Mouse (Mus musculus): ENCODE data around the gene Fam3c. TPM values are rescaled to one million over a fixed set of nuclear protein-coding genes. Genes with fewer than 3 reads are reported as not detected.

Gene Fam3c
- polyA plus RNA-seq, 1 experiment from 2014 or later, result 59.1 TPM

DNA sequence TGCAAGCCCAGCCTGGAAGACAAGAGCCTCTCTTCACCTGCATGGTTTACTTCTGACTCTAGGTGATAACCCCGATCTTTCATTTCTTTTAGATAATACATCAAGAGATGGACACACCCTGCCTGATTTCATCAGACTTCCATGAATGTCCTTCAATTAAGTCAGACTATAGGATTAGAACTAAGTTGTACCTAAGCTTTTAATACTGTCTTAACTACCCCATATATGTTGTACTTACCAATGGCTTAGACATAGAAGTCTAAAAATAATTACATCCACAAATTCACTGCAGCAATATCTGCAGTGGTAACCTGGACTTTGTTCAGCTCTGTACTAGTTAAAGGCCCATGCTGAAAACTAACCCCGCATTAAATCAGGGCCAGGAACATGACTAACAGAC is 23.5 kb downstream of the Fam3c start:
- Histone ChIP-seq H3K4me2 (replicated peaks) (no peak overlapping the region), H3K27me3 (no peaks in the 10 kb centered on the region), H3K4me3 (replicated peaks) (no peak overlapping the region), H3K9ac (no peak overlapping the region), H3K36me3 (peaks cover 2% of the 10 kb centered on the region; the same call in 1 of the 2 replicates), H3K9me3 (replicated peaks) (no peaks in the 10 kb centered on the region), H3K27ac (replicated peaks) (no peak overlapping the region), H3K4me1 (no peaks in the 10 kb centered on the region)
- no peak for ATAC-seq (ENCODE audit: insufficient number of reproducible peaks, low FRiP score, low TSS enrichment, low read depth)
- WGBS, result 76% methylated on average over 2 of the region's 2 CpGs

DNA sequence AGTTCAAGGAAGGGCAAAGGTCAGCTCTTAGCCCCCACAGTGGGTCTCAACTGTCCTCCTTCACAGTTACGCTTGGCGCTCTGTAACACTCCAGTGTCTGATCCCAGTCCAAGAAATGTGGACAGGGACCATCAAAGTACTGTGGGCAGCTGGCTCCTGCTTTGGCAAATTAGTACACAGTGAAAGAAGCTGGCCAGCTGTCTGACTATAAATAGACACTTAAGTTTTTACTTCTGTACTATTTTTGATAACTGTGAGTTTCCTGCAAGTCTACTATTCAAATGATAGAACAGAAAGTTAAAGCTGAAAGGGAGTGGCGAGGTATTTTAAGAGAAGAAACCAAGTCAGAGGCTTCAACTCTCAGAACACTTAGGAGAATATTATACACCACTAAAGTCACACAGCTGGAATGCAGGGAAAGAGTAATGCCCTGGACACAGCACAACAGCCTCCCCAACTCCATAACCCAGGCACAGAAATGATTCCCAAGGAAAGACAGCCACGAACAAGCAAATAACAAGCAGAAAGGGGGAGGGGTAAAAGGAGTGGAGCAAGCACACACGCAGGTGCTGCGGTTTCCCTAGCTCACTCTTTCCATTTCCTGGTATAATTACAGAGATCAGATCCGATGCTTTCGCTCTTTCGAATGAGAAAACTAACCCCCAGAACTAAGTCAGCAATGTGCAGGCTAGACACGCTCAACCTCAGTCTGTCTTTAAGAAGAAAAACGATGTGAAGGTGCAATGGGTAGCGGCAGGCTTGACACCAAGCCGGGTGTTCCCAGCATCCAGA is 25.7 kb downstream of the Fam3c start:
- Histone ChIP-seq H3K4me3 (replicated peaks) (no peak overlapping the region), H3K9ac (no peak overlapping the region), H3K27ac (replicated peaks) (no peak overlapping the region; the same call in 1 of the 2 replicates), H3K4me2 (replicated peaks) (no peak overlapping the region), H3K36me3 (no peaks in the 10 kb centered on the region; the same call in 1 of the 2 replicates), H3K9me3 (replicated peaks) (no peaks in the 10 kb centered on the region), H3K4me1 (no peaks in the 10 kb centered on the region), H3K27me3 (no peaks in the 10 kb centered on the region)
- WGBS, result 83% methylated on average over 13 of the region's 13 CpGs
- no peak for ATAC-seq (ENCODE audit: insufficient number of reproducible peaks, low FRiP score, low TSS enrichment, low read depth)

DNA sequence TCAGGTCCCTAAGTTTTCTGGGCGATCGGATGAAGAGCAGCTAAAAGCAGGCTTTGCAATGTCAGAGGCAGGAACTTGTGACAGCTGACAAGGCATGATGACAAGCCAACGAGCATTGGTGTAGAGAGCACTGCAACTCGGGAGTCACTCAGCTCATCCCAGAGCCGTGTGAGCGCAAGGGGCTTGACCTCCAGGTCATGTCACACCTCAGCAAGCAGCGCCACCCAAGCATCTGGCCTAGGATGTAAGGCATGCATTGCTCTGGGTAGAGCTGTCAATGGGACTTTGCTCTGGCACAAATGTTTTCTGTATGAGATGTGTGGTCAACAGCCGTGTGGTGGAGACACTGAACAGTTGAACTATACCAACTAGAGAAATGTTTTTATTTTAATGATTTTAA is 28.1 kb downstream of the Fam3c start:
- ATAC-seq (ENCODE audit: insufficient number of reproducible peaks, low FRiP score, low TSS enrichment, low read depth), result no peak
- Histone ChIP-seq H3K4me3 (replicated peaks) (no peak overlapping the region), H3K4me1 (no peaks in the 10 kb centered on the region), H3K4me2 (replicated peaks) (no peak overlapping the region), H3K27me3 (no peaks in the 10 kb centered on the region), H3K9ac (no peak overlapping the region), H3K36me3 (no peaks in the 10 kb centered on the region; the same call in 1 of the 2 replicates), H3K9me3 (replicated peaks) (no peaks in the 10 kb centered on the region), H3K27ac (replicated peaks) (no peak overlapping the region)
- 74% methylated on average over 8 of the region's 8 CpGs for WGBS

DNA sequence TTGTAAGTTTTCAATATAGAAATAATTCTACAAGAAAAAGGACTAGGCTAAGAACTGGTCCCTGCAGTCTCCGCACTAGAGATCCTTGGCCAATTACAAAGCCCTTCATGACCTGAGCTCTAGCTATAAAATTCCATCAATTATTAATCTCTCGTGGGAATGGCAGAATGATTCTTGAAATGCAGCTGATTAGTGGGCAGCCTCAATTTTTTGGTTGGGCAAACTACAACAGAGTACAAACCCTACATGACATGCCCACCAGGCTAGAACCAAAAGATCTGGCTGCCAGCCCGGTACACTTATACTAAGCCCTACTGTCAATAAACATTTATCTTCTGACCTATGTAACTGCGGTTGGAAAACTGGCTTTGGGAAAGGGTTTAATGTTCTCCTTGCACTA is 29.0 kb downstream of the Fam3c start:
- 55% methylated on average over 4 of the region's 4 CpGs for WGBS
- Histone ChIP-seq H3K9ac (no peak overlapping the region), H3K9me3 (replicated peaks) (no peaks in the 10 kb centered on the region), H3K4me1 (no peaks in the 10 kb centered on the region), H3K27me3 (no peaks in the 10 kb centered on the region), H3K36me3 (peaks cover 4% of the 10 kb centered on the region), H3K27ac (replicated peaks) (no peak overlapping the region), H3K4me3 (replicated peaks) (no peak overlapping the region), H3K4me2 (replicated peaks) (no peak overlapping the region)
- no peak for ATAC-seq (ENCODE audit: insufficient number of reproducible peaks, low FRiP score, low TSS enrichment, low read depth)

DNA sequence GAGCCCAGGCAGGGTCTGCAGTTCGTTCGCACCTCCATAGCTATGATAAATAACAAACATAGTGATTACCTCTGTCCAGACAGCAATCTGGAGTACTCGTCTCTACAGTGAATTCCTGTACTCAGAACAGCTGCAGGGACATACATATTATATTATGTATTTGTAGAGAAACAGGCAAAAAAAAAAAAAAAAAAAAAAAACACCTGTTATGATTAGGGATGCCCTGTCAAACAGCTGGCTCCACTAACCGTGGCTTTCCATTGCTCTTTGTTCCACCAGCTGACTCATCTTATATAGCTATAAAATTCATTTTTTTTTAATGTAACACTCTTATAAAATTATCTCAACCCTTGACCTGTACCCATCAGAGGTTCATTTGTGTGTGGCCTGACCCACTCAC is 29.8 kb downstream of the Fam3c start:
- Histone ChIP-seq H3K9ac (no peak overlapping the region), H3K27me3 (no peaks in the 10 kb centered on the region), H3K4me3 (replicated peaks) (no peak overlapping the region), H3K36me3 (peaks cover 4% of the 10 kb centered on the region), H3K4me2 (replicated peaks) (no peak overlapping the region), H3K4me1 (no peaks in the 10 kb centered on the region), H3K9me3 (replicated peaks) (no peaks in the 10 kb centered on the region), H3K27ac (replicated peaks) (no peak overlapping the region)
- no peak; the same call in 1 of the 2 replicates for ATAC-seq (ENCODE audit: insufficient number of reproducible peaks, low FRiP score, low TSS enrichment, low read depth)
- 64% methylated on average over 4 of the region's 4 CpGs for WGBS

DNA sequence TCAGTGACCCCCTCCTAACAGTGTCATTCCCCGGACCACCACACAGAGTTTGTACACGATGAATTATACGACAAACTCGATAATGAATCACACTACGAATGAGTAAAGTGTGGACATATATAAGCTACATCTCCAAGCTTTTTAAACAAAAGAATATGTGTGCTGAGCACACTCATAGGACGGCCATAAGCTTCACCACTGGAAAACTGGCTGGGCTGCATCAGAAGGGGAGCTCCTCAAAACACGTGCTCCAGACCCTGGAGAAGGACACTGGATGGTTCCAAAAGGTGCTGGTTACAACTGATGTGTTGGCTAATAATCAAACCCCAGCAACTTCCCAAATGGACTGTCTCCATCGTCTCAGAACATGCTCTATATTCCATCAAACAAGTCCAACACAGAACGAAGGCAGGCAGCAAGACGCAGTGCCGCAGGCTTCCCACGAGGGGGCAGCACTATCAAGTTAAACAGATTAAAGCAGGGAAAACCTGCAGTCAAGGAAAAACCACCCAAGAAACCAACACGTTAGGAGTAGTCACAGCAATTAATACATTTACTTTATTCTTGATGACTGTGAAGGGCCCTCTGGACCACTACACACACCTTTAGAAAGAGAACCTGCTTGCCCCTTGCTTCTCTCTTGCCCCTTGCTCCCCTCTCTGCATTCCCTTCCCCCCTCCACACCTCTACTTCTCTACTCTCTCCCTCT is 30.5 kb downstream of the Fam3c start:
- Histone ChIP-seq H3K4me3 (replicated peaks) (no peak overlapping the region), H3K27me3 (no peaks in the 10 kb centered on the region), H3K9ac (no peak overlapping the region), H3K9me3 (replicated peaks) (no peaks in the 10 kb centered on the region), H3K36me3 (peaks cover 4% of the 10 kb centered on the region), H3K4me2 (replicated peaks) (no peak overlapping the region), H3K27ac (replicated peaks) (no peak overlapping the region), H3K4me1 (no peaks in the 10 kb centered on the region)
- WGBS, result 57% methylated on average over 13 of the region's 13 CpGs
- 0 out of 2 replicates have a peak, but pooled peaks have one; percentile 51 for ATAC-seq (ENCODE audit: insufficient number of reproducible peaks, low FRiP score, low TSS enrichment, low read depth)

DNA sequence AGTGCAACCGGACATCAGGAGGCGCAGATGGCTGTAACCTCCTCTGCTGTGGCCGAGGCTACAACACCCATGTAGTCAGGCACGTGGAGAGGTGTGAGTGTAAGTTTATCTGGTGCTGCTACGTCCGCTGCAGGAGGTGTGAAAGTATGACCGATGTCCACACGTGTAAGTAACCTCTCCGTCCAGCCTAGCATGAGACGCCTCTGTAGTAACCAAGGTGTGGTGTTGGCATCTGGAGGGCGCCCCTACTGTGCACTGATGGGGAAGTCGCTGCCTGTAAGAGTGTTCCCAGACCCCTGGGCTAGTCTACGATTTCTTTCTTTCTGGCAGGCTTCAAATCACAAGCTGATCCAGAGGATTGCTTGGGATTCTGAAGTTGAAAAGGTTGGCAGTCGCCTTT is 58.0 kb downstream of the Fam3c start:
- Histone ChIP-seq H3K27ac (replicated peaks) (no peak overlapping the region), H3K9me3 (replicated peaks) (no peaks in the 10 kb centered on the region), H3K4me2 (replicated peaks) (no peak overlapping the region), H3K27me3 (no peaks in the 10 kb centered on the region), H3K36me3 (no peaks in the 10 kb centered on the region; the same call in 1 of the 2 replicates), H3K9ac (no peak overlapping the region), H3K4me1 (no peaks in the 10 kb centered on the region; the same call in 1 of the 2 replicates), H3K4me3 (replicated peaks) (no peak overlapping the region)
- 63% methylated on average over 14 of the region's 14 CpGs for WGBS
- ATAC-seq (ENCODE audit: insufficient number of reproducible peaks, low FRiP score, low TSS enrichment, low read depth), result no peak

DNA sequence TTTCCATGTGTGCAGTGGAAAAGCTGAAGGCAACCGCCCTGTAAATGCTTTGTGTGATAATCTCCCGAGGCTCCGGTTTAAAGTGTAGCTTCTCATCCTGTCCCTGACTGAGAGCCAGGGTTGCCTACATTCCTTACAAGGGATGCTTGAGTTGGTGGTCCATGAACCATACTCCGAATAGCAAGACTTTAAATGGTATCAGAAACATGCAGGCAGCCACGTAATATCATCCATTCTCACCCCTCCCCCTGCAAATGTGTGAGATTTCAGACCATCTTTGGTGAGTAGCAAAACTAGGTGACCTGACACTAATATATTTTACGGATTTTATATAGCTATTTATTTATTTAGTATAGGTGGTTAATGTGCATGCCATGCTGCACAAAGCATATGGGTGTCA is 59.0 kb downstream of the Fam3c start:
- H3K4me2 ChIP-seq (replicated peaks), result no peak overlapping the region
- H3K27ac ChIP-seq (replicated peaks), result no peak overlapping the region
- H3K36me3 ChIP-seq, result no peaks in the 10 kb centered on the region
- H3K9me3 ChIP-seq (replicated peaks), result no peaks in the 10 kb centered on the region
- ATAC-seq (ENCODE audit: insufficient number of reproducible peaks, low FRiP score, low TSS enrichment, low read depth), result no peak
- H3K4me1 ChIP-seq, result no peaks in the 10 kb centered on the region; the same call in 1 of the 2 replicates
- H3K27me3 ChIP-seq, result no peaks in the 10 kb centered on the region
- H3K9ac ChIP-seq, result no peak overlapping the region
- H3K4me3 ChIP-seq (replicated peaks), result no peak overlapping the region
- WGBS, result 66% methylated on average over 6 of the region's 6 CpGs

DNA sequence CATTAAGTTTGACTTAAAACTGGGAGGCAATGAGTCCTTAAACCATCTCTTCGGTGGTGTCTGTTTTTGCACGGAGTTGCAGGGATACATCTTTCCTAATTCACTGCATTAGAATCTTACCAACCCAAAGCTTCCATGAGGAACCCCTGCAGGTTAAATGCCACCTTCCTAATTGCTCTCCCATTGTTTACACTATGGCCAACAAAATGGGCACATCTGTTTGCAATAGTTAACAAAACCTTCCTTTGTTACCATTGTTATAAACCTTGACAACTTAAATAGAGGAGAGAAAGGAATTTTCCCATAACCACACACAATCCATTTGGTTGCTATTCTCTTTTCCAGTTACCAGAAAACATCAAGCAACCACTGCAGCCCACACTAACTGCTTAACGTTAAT is 62.1 kb downstream of the Fam3c start:
- WGBS, result 40% methylated on average over 3 of the region's 3 CpGs
- no peak overlapping the region for H3K27ac ChIP-seq (replicated peaks)
- no peaks in the 10 kb centered on the region for H3K36me3 ChIP-seq

DNA sequence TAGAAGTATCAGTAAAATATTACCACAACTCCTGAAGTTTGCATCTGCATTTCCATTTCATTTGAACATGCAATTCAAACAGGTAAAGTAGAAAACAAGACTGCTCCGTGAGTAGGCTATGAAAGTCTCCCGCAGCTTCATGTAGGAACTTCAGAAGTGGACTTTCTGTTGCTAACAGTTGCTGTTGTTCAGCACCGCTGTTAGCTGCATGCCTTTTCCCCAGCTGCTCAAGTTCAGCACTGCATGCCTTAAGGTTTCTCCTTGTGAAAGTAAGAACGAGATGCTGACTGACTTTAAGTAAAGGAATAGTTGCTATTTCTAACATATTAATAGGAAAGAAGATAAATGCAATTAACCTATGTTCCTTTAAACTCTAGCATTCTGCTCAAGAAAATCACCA is 64.0 kb downstream of the Fam3c start:
- Histone ChIP-seq H3K27me3 (peaks cover 27% of the 10 kb centered on the region), H3K27ac (replicated peaks) (no peak overlapping the region), H3K4me3 (replicated peaks) (no peak overlapping the region), H3K4me1 (peaks cover 23% of the 10 kb centered on the region), H3K9ac (no peak overlapping the region), H3K9me3 (replicated peaks) (no peaks in the 10 kb centered on the region), H3K4me2 (replicated peaks) (no peak overlapping the region), H3K36me3 (no peaks in the 10 kb centered on the region)
- ATAC-seq (ENCODE audit: insufficient number of reproducible peaks, low FRiP score, low TSS enrichment, low read depth), result no peak
- WGBS, result 35% methylated on average over 4 of the region's 4 CpGs

More for the DNA sequence above, 62.1 kb downstream of the Fam3c start:
- Histone ChIP-seq H3K9ac (no peak overlapping the region), H3K4me1 (peaks cover 9% of the 10 kb centered on the region), H3K4me3 (replicated peaks) (no peak overlapping the region), H3K4me2 (replicated peaks) (no peak overlapping the region), H3K27me3 (peaks cover 9% of the 10 kb centered on the region), H3K9me3 (replicated peaks) (no peaks in the 10 kb centered on the region)
- no peak for ATAC-seq (ENCODE audit: insufficient number of reproducible peaks, low FRiP score, low TSS enrichment, low read depth)

DNA sequence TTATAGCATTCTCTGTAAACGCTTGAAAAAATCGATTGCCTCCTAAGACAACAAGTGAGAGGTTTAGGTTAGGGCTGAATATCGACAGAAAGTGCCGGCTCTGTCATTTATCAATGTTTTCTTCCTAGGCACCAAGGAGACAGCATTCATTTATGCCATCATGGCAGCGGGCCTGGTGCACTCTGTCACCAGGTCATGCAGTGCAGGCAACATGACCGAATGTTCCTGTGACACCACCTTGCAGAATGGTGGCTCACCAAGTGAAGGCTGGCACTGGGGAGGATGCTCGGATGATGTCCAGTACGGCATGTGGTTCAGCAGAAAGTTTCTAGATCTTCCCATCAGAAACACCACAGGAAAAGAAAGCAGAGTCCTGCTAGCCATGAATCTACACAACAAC is 65.3 kb downstream of the Fam3c start:
- ATAC-seq (ENCODE audit: insufficient number of reproducible peaks, low FRiP score, low TSS enrichment, low read depth), result no peak
- no peak overlapping the region for H3K4me2 ChIP-seq (replicated peaks)
- H3K4me1 ChIP-seq, result peaks cover 23% of the 10 kb centered on the region
- H3K36me3 ChIP-seq, result no peaks in the 10 kb centered on the region
- 84% methylated on average over 8 of the region's 8 CpGs for WGBS
- H3K27ac ChIP-seq (replicated peaks), result no peak overlapping the region
- H3K4me3 ChIP-seq (replicated peaks), result no peak overlapping the region
- no peak overlapping the region for H3K9ac ChIP-seq
- no peaks in the 10 kb centered on the region for H3K9me3 ChIP-seq (replicated peaks)
- H3K27me3 ChIP-seq, result peaks cover 33% of the 10 kb centered on the region

All from embryonic facial prominence, embryonic 15.5 days (tissue).